Mouse (Mus musculus): ENCODE results near the gene Swap70. TPM values are rescaled to one million over a fixed set of nuclear protein-coding genes. Genes with fewer than 3 reads are reported as not detected.

Gene Swap70
- polyA plus RNA-seq, 1 experiment from 2014 or later: 11.7 TPM

- Histone ChIP-seq H3K27ac (ENCODE audit: low read length) (no peak overlapping the region), H3K4me2 (ENCODE audit: low read length) (no peak overlapping the region), H3K4me1 (replicated peaks; ENCODE audit: control insufficient read depth, insufficient read depth, low read length) (0 out of 2 replicates have a peak, but pooled peaks cover 2% of the 10 kb centered on the region), H3K27me3 (replicated peaks; ENCODE audit: control insufficient read depth, insufficient read depth, low read length) (no peaks in the 10 kb centered on the region), H3K9me3 (ENCODE audit: control insufficient read depth, low read length) (no peaks in the 10 kb centered on the region), H3K4me3 (replicated peaks; ENCODE audit: low read length) (no peak overlapping the region), H3K36me3 (ENCODE audit: control insufficient read depth, insufficient read depth) (no peaks in the 10 kb centered on the region), H3K9ac (replicated peaks; ENCODE audit: low read depth, low read length) (no peak overlapping the region)
- ATAC-seq: peak; percentile 83
- WGBS: 7% methylated on average over 12 of the region's 12 CpGs
Observed at GRCm38 (mm10) chr7:110286838-110287475, 65.4 kb downstream of the Swap70 start.

- Histone ChIP-seq H3K36me3 (ENCODE audit: control insufficient read depth, insufficient read depth) (no peaks in the 10 kb centered on the region), H3K27me3 (replicated peaks; ENCODE audit: control insufficient read depth, insufficient read depth, low read length) (no peaks in the 10 kb centered on the region), H3K27ac (ENCODE audit: low read length) (no peak overlapping the region), H3K9me3 (ENCODE audit: control insufficient read depth, low read length) (no peaks in the 10 kb centered on the region), H3K4me3 (replicated peaks; ENCODE audit: low read length) (no peak overlapping the region), H3K9ac (replicated peaks; ENCODE audit: low read depth, low read length) (no peak overlapping the region), H3K4me2 (ENCODE audit: low read length) (no peak overlapping the region), H3K4me1 (replicated peaks; ENCODE audit: control insufficient read depth, insufficient read depth, low read length) (0 out of 2 replicates have a peak, but pooled peaks cover 2% of the 10 kb centered on the region)
- WGBS: 69% methylated on average over 8 of the region's 8 CpGs
- ATAC-seq: no peak
Observed at GRCm38 (mm10) chr7:110287476-110288071, 66.1 kb downstream of the Swap70 start.

GRCm38 (mm10) chr7:110288191-110288604 lies 66.7 kb downstream of the Swap70 start:
- Histone ChIP-seq H3K4me3 (replicated peaks; ENCODE audit: low read length) (no peak overlapping the region), H3K27ac (ENCODE audit: low read length) (no peak overlapping the region), H3K9ac (replicated peaks; ENCODE audit: low read depth, low read length) (no peak overlapping the region), H3K9me3 (ENCODE audit: control insufficient read depth, low read length) (no peaks in the 10 kb centered on the region), H3K27me3 (replicated peaks; ENCODE audit: control insufficient read depth, insufficient read depth, low read length) (no peaks in the 10 kb centered on the region), H3K4me2 (ENCODE audit: low read length) (no peak overlapping the region), H3K36me3 (ENCODE audit: control insufficient read depth, insufficient read depth) (no peaks in the 10 kb centered on the region), H3K4me1 (replicated peaks; ENCODE audit: control insufficient read depth, insufficient read depth, low read length) (0 out of 2 replicates have a peak, but pooled peaks cover 2% of the 10 kb centered on the region)
- 89% methylated on average over 4 of the region's 4 CpGs for WGBS
- no peak for ATAC-seq

DNA sequence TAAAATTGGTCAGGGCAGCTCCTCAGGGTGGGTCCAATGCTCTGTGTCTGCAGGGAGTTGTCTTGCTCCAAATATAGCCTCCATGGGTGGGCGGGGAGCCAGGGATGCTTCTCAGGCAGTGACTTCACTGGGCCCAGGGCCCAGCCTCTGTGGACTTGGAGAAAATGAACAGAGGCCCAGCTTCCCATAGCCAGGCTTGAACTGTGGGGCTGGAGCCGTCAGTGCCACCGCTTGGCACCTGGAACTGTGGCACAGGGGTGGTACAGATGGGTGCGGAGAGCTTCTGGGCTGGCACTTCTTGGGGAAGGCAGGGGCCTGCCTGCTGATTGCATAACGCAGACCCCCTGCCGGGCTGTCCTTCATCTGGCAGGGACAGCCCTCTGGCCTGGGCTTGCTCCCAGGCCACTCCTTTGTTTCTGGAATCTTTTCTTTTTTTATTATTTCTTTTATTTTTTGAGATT lies 67.2 kb downstream of the Swap70 start:
- Histone ChIP-seq H3K4me3 (replicated peaks; ENCODE audit: low read length) (no peak overlapping the region), H3K36me3 (ENCODE audit: control insufficient read depth, insufficient read depth) (no peaks in the 10 kb centered on the region), H3K4me1 (replicated peaks; ENCODE audit: control insufficient read depth, insufficient read depth, low read length) (0 out of 2 replicates have a peak, but pooled peaks cover 2% of the 10 kb centered on the region), H3K9ac (replicated peaks; ENCODE audit: low read depth, low read length) (no peak overlapping the region), H3K27me3 (replicated peaks; ENCODE audit: control insufficient read depth, insufficient read depth, low read length) (no peaks in the 10 kb centered on the region), H3K9me3 (ENCODE audit: control insufficient read depth, low read length) (no peaks in the 10 kb centered on the region), H3K4me2 (ENCODE audit: low read length) (no peak overlapping the region), H3K27ac (ENCODE audit: low read length) (no peak overlapping the region)
- ATAC-seq: peak; percentile 39; the same call in 1 of the 2 replicates
- WGBS: 49% methylated on average over 6 of the region's 6 CpGs

DNA sequence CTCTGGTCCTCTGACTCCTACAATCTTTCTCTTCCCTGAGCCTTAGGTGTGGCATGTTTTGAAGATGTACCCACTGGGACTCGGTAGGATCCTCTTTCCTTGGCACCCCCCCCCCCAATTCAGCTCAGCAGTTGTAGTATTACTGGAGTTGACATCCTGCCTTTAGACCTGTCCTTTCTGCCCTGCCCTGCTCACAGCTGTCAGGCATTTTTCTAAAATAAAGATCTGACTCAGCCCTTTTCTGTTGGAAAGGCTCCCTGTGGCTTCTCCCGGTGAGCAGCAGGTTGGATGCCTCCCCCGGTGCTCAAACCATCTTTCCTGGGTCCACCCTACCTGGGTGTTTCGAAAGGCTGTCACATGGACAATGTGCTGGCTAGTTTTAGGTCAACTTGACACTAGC lies 68.1 kb downstream of the Swap70 start:
- Histone ChIP-seq H3K27me3 (replicated peaks; ENCODE audit: control insufficient read depth, insufficient read depth, low read length) (no peaks in the 10 kb centered on the region), H3K27ac (ENCODE audit: low read length) (no peak overlapping the region), H3K9me3 (ENCODE audit: control insufficient read depth, low read length) (no peaks in the 10 kb centered on the region), H3K4me2 (ENCODE audit: low read length) (no peak overlapping the region), H3K9ac (replicated peaks; ENCODE audit: low read depth, low read length) (no peak overlapping the region), H3K36me3 (ENCODE audit: control insufficient read depth, insufficient read depth) (no peaks in the 10 kb centered on the region), H3K4me3 (replicated peaks; ENCODE audit: low read length) (no peak overlapping the region), H3K4me1 (replicated peaks; ENCODE audit: control insufficient read depth, insufficient read depth, low read length) (0 out of 2 replicates have a peak, but pooled peaks cover 2% of the 10 kb centered on the region)
- ATAC-seq: no peak
- WGBS: 62% methylated on average over 4 of the region's 4 CpGs

- Histone ChIP-seq H3K4me2 (ENCODE audit: low read length) (no peak overlapping the region), H3K4me1 (replicated peaks; ENCODE audit: control insufficient read depth, insufficient read depth, low read length) (no peaks in the 10 kb centered on the region), H3K27me3 (replicated peaks; ENCODE audit: control insufficient read depth, insufficient read depth, low read length) (no peaks in the 10 kb centered on the region), H3K36me3 (ENCODE audit: control insufficient read depth, insufficient read depth) (no peaks in the 10 kb centered on the region), H3K4me3 (replicated peaks; ENCODE audit: low read length) (no peak overlapping the region), H3K9me3 (ENCODE audit: control insufficient read depth, low read length) (no peaks in the 10 kb centered on the region), H3K27ac (ENCODE audit: low read length) (no peak overlapping the region), H3K9ac (replicated peaks; ENCODE audit: low read depth, low read length) (no peak overlapping the region)
- ATAC-seq: no peak
- 42% methylated on average over 17 of the region's 17 CpGs for WGBS
Observed at GRCm38 (mm10) chr7:110296889-110297603, 75.5 kb downstream of the Swap70 start.

- ATAC-seq: no peak
- no peak overlapping the region for H3K4me3 ChIP-seq (replicated peaks; ENCODE audit: low read length)
- 62% methylated on average over 4 of the region's 4 CpGs for WGBS
- H3K36me3 ChIP-seq (ENCODE audit: control insufficient read depth, insufficient read depth): no peaks in the 10 kb centered on the region
- H3K27ac ChIP-seq (ENCODE audit: low read length): no peak overlapping the region
- no peak overlapping the region for H3K4me2 ChIP-seq (ENCODE audit: low read length)
- no peaks in the 10 kb centered on the region for H3K9me3 ChIP-seq (ENCODE audit: control insufficient read depth, low read length)
- H3K4me1 ChIP-seq (replicated peaks; ENCODE audit: control insufficient read depth, insufficient read depth, low read length): no peaks in the 10 kb centered on the region
- H3K27me3 ChIP-seq (replicated peaks; ENCODE audit: control insufficient read depth, insufficient read depth, low read length): no peaks in the 10 kb centered on the region
- H3K9ac ChIP-seq (replicated peaks; ENCODE audit: low read depth, low read length): no peak overlapping the region
Observed at GRCm38 (mm10) chr7:110297611-110298010, 76.1 kb downstream of the Swap70 start.

DNA sequence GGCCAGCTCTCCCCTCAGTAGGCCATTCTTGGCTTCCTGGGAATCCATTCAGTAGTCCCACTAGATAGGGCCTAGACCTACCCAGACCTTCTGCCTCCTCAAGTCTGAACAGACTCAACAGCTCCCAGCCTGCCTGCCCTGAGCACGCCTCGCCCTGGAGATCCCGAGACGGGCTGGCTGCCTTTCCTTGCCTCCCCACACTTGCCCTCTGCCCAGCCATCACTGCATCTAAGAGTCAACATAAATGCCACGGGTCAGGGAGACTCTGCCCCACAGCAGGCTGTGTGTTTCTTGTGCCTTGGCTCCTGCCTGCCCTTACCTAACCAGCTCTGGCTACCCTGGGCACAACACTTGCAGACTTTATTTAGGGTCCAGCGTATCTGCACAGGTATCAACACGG lies 76.6 kb downstream of the Swap70 start:
- H3K27me3 ChIP-seq (replicated peaks; ENCODE audit: control insufficient read depth, insufficient read depth, low read length): no peaks in the 10 kb centered on the region
- no peak overlapping the region for H3K27ac ChIP-seq (ENCODE audit: low read length)
- 89% methylated on average over 7 of the region's 7 CpGs for WGBS

DNA sequence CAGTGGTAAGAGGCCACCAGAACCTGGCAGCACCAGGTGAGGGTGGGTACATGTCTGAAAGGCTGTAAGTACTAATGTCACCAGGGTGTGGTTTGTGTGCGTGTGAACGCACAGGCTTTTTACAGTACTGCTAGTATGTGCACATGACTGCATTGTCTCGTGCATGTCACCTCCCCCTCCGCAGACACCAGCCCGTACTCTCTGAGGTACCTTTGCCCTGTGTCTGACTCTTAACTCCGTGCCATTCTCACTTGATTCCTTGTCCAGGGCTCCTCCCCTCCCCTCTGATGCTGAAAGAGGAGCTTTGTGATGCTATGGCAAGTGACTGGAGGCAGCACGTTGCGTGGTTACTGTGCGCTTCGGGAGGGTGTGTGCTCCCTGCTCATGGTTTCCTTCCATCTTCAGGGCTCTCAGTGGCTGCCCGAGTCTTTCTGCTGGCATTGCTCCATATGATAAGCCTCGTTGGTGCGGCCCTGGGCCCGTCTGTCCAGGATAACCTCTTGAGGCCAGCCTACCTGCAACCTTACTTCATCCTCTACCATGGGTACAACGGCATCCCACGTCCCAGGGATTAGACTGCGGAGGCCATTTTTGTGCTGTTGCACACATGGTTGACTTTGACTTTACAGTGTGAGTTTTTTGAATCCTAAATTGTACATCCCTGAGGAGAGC lies 77.4 kb downstream of the Swap70 start:
- Histone ChIP-seq H3K4me2 (ENCODE audit: low read length) (no peak overlapping the region), H3K27me3 (replicated peaks; ENCODE audit: control insufficient read depth, insufficient read depth, low read length) (no peaks in the 10 kb centered on the region), H3K9me3 (ENCODE audit: control insufficient read depth, low read length) (no peaks in the 10 kb centered on the region), H3K36me3 (ENCODE audit: control insufficient read depth, insufficient read depth) (no peaks in the 10 kb centered on the region), H3K9ac (replicated peaks; ENCODE audit: low read depth, low read length) (no peak overlapping the region), H3K4me3 (replicated peaks; ENCODE audit: low read length) (no peak overlapping the region), H3K4me1 (replicated peaks; ENCODE audit: control insufficient read depth, insufficient read depth, low read length) (no peaks in the 10 kb centered on the region), H3K27ac (ENCODE audit: low read length) (no peak overlapping the region)
- 89% methylated on average over 17 of the region's 17 CpGs for WGBS
- no peak for ATAC-seq

More for the DNA sequence above, 76.6 kb downstream of the Swap70 start:
- no peaks in the 10 kb centered on the region for H3K4me1 ChIP-seq (replicated peaks; ENCODE audit: control insufficient read depth, insufficient read depth, low read length)
- no peaks in the 10 kb centered on the region for H3K36me3 ChIP-seq (ENCODE audit: control insufficient read depth, insufficient read depth)
- no peak overlapping the region for H3K4me2 ChIP-seq (ENCODE audit: low read length)
- ATAC-seq: no peak
- H3K9ac ChIP-seq (replicated peaks; ENCODE audit: low read depth, low read length): no peak overlapping the region
- no peaks in the 10 kb centered on the region for H3K9me3 ChIP-seq (ENCODE audit: control insufficient read depth, low read length)
- H3K4me3 ChIP-seq (replicated peaks; ENCODE audit: low read length): no peak overlapping the region

Measured in forebrain, embryonic 16.5 days (tissue).